Mouse (Mus musculus) liver, embryonic 14.5 days (tissue): ENCODE data around the gene Rabep2. TPM values are rescaled to one million over a fixed set of nuclear protein-coding genes. Genes with fewer than 3 reads are reported as not detected.
A peak's percentile ranks its signal among the peaks of the same experiment; 100 is the strongest.
"Not testable (repeated sequence)": the region's sequence is repeated elsewhere in the genome, so short reads cannot be mapped to it uniquely, and the experiment has no call there.

Source experiments
- ATAC-seq: fragments of 200-750 bp; cut with Nextera tagmentation; 2 replicates; pipeline ENCODE4 v1.8.0; 2017; ENCODE audit warnings: moderate number of reproducible peaks, mild to moderate bottlenecking, moderate library complexity; ENCODE audit not compliant: insufficient read depth
- DNase-seq, 3 experiments: peaks; one replicate each; pipeline ENCODE4 v3.0.0-alpha.2; 2012 to 2013; ENCODE audit warnings: low read depth in 3 of 3, low spot score in 3 of 3
- H3K27ac ChIP-seq: fragments of 300-500 bp; sonication (generic); 2 replicates; pipeline ENCODE4 v1.5.1; 2014; ENCODE audit warnings: moderate library complexity, mild to moderate bottlenecking, control low read depth, inconsistent platforms
- H3K27me3 ChIP-seq: fragments of 300-500 bp; sonication (generic); 2 replicates; pipeline ENCODE4 v1.6.1; 2014; ENCODE audit warnings: mild to moderate bottlenecking, low read length, moderate library complexity; ENCODE audit not compliant: control insufficient read depth, insufficient read depth
- H3K36me3 ChIP-seq: fragments of 300-500 bp; sonication (generic); replicated peaks from 2 replicates; pipeline ENCODE4 v1.6.1; 2014; ENCODE audit warnings: low read depth; ENCODE audit not compliant: control insufficient read depth, insufficient read depth
- H3K4me1 ChIP-seq, 2 experiments: fragments of 200-500 bp in 1 of 2; fragments of 300-500 bp in 1 of 2; sonication (generic) in 1 of 2; replicated peaks; 2 replicates each; pipeline ENCODE4 v1.6.1; 2012 to 2014; ENCODE audit warnings: antibody characterized with exemption in 1 of 2, inconsistent platforms in 1 of 2, low read length in 1 of 2; ENCODE audit not compliant: control insufficient read depth in 2 of 2, insufficient read depth in 2 of 2
- H3K4me2 ChIP-seq: fragments of 300-500 bp; sonication (generic); 2 replicates; pipeline ENCODE4 v1.6.1; 2014; ENCODE audit warnings: low read depth, mild to moderate bottlenecking, control low read depth, moderate library complexity
- H3K4me3 ChIP-seq, 2 experiments: fragments of 200-500 bp in 1 of 2; fragments of 300-500 bp in 1 of 2; sonication (generic) in 1 of 2; 2 replicates each; pipeline ENCODE4 v1.5.1; 2012 to 2014; ENCODE audit warnings: low read depth in 2 of 2, low read length in 2 of 2, mild to moderate bottlenecking in 2 of 2, control low read depth in 1 of 2, inconsistent platforms in 1 of 2, moderate library complexity in 1 of 2; ENCODE audit not compliant: insufficient read depth in 1 of 2
- H3K9ac ChIP-seq: fragments of 300-500 bp; sonication (generic); replicated peaks from 2 replicates; pipeline ENCODE4 v1.6.1; 2014; ENCODE audit warnings: mild to moderate bottlenecking, control low read depth, moderate library complexity
- H3K9me3 ChIP-seq: fragments of 300-500 bp; sonication (generic); 2 replicates; pipeline ENCODE4 v1.6.1; 2016; ENCODE audit warnings: low read length, mixed read lengths; ENCODE audit not compliant: control insufficient read depth
- CTCF ChIP-seq: IDR thresholded peaks from 2 replicates; pipeline ENCODE4 v1.5.1; 2016; ENCODE audit warnings: antibody characterized with exemption, low read depth, control low read depth
- EP300 ChIP-seq: IDR thresholded peaks from 2 replicates; pipeline ENCODE4 v1.6.1; 2016; ENCODE audit warnings: antibody characterized with exemption, low read depth
- WGBS: fragments of 180-500 bp; shearing (Covaris S2); extraction: QIAGEN DNeasy Blood & Tissue Kit; methylation state at CpG from one replicate; pipeline ENCODE4 v1.1.7; 2014; ENCODE audit not compliant: insufficient replicate concordance; 5-methylcytosine and 5-hydroxymethylcytosine counted together
- polyA plus RNA-seq, 2 experiments: library from polyadenylated mRNA; depleted of rRNA in 1 of 2; stranded (reverse) in 1 of 2; unstranded in 1 of 2; fragments of >200 nt; fragmentation: Nextera tagmentation in 1 of 2; extraction: Ambion mirVana in 1 of 2; gene quantifications; 2 replicates each; pipeline versions ENCODE4 v1.2.1 to v1.2.3; 2012 to 2014

Rabep2 gene
- polyA plus RNA-seq, 2 experiments: 4.4 to 4.6 TPM

DNA sequence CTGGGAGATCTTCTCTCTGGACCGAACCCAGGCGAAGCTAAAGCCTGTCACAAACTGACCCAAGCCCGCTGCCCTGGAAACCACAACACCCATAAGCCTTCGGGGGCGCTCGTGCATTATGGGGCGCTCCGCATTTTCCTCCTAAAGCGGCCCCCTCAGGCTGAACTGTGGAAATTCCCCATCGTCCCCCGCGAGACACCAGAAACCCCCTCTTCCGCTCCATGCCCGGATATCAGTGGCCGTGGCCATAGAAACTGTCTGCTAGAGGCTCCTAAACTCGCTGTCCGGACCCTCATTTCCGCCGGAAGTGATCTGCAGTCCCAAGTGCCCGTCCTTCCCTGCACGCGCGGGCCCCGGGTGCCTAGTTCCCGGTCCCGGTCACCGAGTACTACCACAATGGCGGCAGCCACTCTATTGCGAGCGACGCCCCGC is 58.5 kb downstream of the Rabep2 start, which contains the start of gene Tufm:
Tufm (plus strand) TSS at position 310 of the 432 bp plus-strand sequence.
- Histone ChIP-seq H3K4me1 (peaks cover 10 to 12% of the 10 kb centered on the region in 2 experiments; a peak in 3 of 4 replicates), H3K4me3 (peak within 1 kb of the TSS; percentile 63 to 95), H3K4me2 (peak within 1 kb of the TSS; percentile 63), H3K27ac (peak within 1 kb of the TSS; percentile 69), H3K27me3 (no peaks in the 10 kb centered on the region), H3K9ac (peak within 1 kb of the TSS; percentile 77), H3K36me3 (peaks cover 12% of the 10 kb centered on the region), H3K9me3 (no peaks in the 10 kb centered on the region)
- DNase-seq: peak; percentile 82 to 89 (median 85)
- no peak for TF ChIP-seq EP300
- peak; percentile 58 for TF ChIP-seq CTCF
- under 1% methylated on average over 32 of the region's 32 CpGs for WGBS
- ATAC-seq: peak; percentile 83

DNA sequence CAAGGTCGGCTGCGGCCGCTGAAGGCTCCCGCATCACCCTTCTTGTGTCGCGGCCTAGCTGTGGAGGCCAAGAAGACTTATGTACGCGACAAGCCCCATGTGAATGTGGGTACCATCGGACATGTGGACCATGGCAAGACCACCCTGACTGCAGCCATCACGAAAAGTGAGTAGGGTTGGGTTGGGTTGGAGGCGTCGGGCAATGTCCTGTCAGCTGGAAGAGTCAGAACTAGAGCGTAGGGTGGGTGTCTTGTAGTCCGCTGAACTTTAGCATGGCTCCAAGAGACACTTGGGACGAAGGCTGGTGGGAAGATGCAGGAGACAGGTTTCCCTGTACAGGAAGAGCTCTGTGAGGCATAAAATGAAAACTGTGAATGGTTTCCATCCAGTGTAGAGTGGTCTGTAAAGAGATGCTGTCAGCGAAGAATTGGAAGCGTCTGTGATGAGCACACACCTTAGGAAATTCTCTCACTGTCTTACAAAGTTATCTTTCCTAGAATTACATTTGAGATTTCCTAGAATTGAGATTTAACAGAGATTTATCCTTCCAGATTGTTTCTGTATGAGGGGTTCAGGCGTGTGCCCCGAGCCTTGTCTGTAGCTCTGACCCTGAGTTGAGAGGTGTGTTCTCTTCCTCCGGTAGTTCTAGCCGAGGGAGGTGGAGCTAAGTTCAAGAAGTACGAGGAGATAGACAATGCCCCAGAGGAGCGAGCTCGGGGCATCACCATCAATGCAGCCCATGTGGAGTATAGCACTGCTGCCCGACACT is 59.2 kb downstream of the Rabep2 start:
- H3K9ac ChIP-seq: peak overlapping the region; percentile 77
- H3K4me1 ChIP-seq, H3K27ac ChIP-seq, DNase-seq, ATAC-seq, H3K27me3 ChIP-seq, H3K9me3 ChIP-seq: not testable (repeated sequence)
- H3K4me3 ChIP-seq: peak overlapping the region; percentile 63 to 95
- H3K36me3 ChIP-seq: peaks cover 19% of the 10 kb centered on the region
- peak overlapping the region; percentile 63 for H3K4me2 ChIP-seq
- WGBS: 6% methylated on average over 21 of the region's 25 CpGs

- H3K4me1 ChIP-seq: peaks cover 2 to 8% of the 10 kb centered on the region in 2 experiments; a peak in 2 of 4 replicates
- no peak overlapping the region for H3K27ac ChIP-seq
- H3K27me3 ChIP-seq: no peaks in the 10 kb centered on the region
- 56% methylated on average over 1 of the region's 1 CpGs for WGBS
- H3K36me3 ChIP-seq: peaks cover 51% of the 10 kb centered on the region
- no peaks in the 10 kb centered on the region for H3K9me3 ChIP-seq
- H3K4me2 ChIP-seq: no peak overlapping the region
- ATAC-seq: no peak
- no peak overlapping the region for H3K4me3 ChIP-seq
- no peak overlapping the region for H3K9ac ChIP-seq
- DNase-seq: no peak
- TF ChIP-seq CTCF (no peak), EP300 (no peak)
Observed at GRCm38 (mm10) chr7:126491005-126491404, 62.4 kb downstream of the Rabep2 start.

GRCm38 (mm10) chr7:126491973-126492372 is 63.4 kb downstream of the Rabep2 start:
- H3K9me3 ChIP-seq: no peaks in the 10 kb centered on the region
- H3K27ac ChIP-seq: no peak overlapping the region
- WGBS: 74% methylated on average over 11 of the region's 11 CpGs
- ATAC-seq (no peak), DNase-seq (no peak)
- H3K27me3 ChIP-seq: no peaks in the 10 kb centered on the region
- H3K4me1 ChIP-seq: peaks cover 2 to 8% of the 10 kb centered on the region in 2 experiments; a peak in 2 of 4 replicates
- H3K4me2 ChIP-seq: no peak overlapping the region
- no peak overlapping the region for H3K9ac ChIP-seq
- H3K4me3 ChIP-seq: no peak overlapping the region
- TF ChIP-seq EP300 (no peak), CTCF (no peak)
- peaks cover 61% of the 10 kb centered on the region for H3K36me3 ChIP-seq

- no peak overlapping the region for H3K4me2 ChIP-seq
- no peaks in the 10 kb centered on the region for H3K27me3 ChIP-seq
- ATAC-seq (peak; percentile 54), DNase-seq (no peak)
- no peak overlapping the region for H3K27ac ChIP-seq
- no peaks in the 10 kb centered on the region; a peak in 1 of 4 replicates for H3K4me1 ChIP-seq
- TF ChIP-seq CTCF: 0 out of 2 replicates have a peak, but pooled peaks have one; percentile 5
- TF ChIP-seq EP300: no peak
- no peak overlapping the region for H3K9ac ChIP-seq
- peaks cover 82% of the 10 kb centered on the region for H3K36me3 ChIP-seq
- H3K9me3 ChIP-seq: no peaks in the 10 kb centered on the region
- H3K4me3 ChIP-seq: no peak overlapping the region
- 81% methylated on average over 6 of the region's 6 CpGs for WGBS
Observed at GRCm38 (mm10) chr7:126494120-126494519, 65.6 kb downstream of the Rabep2 start.
